Mouse (Mus musculus) frontal cortex, postnatal 25 days (tissue): ENCODE measurements around the gene Arhgef10l.

Experiments used
- DNase-seq, 2 experiments: peaks; one replicate each; pipeline ENCODE4 v3.0.0; 2022; ENCODE audit warnings: low spot score in 2 of 2

Gene Arhgef10l

DNA sequence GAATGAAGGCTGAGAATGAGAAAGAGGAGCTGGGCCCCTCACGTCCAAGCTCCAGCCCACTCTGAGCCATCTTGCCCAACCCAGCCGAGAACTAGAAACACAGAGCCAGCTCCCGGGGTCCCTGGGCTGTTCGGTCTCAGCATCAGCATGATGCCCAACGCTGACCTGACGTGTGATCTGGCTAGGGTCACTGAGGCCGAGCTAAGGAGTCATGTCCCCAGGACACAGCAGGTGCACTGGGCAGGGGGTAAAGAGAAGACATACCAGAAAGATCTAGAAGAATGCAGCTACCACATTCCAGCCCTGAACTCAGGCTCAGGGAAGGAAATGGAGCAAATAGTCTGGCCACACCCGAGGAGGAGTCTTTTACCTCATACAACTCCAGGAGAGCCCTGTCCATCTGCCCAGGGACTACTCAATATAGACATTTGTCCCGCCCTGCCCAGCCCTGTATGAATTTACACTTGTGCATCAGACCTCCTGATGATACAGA lies 57.5 kb downstream of the Arhgef10l start:
- DNase-seq = no peak

DNA sequence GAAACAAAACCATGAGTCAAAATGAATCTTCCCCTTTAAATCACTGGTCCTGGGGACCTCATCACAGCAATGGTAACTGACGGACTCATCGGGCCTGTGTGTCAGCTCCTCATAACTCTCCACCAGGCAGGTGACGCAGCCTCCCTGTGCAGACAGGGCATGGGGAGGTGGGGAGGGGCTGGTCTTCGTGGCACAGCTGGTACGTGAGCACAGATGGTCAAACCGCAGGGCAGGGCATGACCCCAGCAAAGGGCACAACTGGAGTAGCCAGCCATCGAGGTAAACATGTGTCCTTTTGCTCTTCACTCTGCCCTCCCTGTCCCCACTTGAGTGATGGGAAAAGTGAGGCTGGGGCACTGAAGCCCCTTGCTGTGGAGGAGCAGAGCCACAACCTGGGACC lies 59.0 kb downstream of the Arhgef10l start:
- DNase-seq = no peak

DNA sequence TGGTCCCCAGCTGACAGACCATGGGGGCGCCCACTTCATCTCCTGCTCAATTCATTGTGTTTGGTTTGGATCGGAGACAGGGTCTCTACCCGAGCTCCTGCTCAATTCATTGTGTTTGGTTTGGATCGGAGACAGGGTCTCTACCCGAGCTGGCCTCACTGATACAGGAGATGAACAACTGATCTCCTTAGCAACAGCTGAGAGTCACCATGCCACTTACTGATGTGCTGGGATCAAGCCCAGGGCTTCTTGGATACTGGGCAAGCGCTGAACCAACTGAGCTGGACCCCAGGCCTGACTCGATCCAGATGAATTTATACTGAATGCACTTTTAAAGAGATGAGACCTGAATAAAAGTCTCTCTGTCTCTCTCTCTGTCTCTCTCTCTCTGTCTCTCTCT lies 59.6 kb downstream of the Arhgef10l start:
- DNase-seq = no peak

DNA sequence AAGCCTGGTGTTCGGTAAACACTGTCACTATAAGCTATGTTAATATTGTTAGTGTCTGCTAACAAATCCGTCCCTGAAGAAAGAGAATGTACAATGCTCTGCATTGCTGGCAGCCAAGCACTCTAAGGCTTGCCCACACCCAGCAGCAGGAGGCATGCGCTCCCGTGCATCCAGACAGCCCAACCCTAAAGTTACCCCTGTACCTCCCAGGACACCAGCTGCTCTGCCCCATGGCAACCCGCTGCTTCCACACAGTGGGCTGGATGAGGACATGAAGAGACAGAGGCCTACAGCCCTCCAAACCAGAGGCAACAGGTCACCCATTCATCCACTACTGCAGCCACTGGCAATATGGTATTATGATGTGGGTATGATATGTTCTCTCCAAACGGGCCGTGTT lies 60.0 kb downstream of the Arhgef10l start:
- no peak for DNase-seq

DNA sequence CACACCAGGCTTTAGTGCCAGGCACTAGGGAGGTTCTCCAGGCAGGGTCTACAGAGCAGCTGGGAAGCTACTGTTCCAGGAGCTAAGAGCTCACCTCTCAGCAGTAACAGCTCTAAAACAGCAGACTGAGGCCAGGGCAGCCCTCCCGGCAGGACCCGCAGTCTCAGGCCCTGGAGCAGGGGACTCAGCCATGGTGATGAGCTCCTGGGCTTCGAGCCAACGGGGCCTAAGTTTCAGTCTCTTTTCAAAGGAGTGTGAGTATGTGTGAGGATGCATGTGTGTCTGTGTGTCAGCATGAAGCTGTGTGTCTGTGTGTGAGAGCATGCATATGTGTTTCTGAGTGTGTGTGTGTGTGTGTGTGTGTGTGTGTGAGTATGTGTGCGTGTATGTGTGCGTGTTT lies 60.6 kb downstream of the Arhgef10l start:
- no peak for DNase-seq

DNA sequence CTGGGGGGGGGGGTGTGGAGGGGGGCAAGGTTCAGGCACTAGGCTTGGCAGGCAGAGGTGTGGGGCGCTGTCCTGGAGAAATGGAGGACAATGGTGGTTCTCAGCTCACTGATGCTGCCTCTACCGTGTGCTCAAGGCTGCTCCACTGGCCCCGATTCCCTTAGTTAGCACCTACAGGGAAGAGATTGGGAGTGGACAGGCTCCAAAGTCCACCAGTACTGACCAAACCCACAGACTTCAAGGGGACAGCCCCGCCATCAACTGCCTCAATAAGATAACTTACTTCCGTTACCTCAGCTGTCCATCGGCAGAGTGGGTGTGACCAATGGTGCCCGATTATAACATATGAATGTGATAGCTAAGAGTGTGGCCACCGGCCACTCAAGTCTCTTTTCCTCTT lies 61.3 kb downstream of the Arhgef10l start:
- DNase-seq = no peak

DNA sequence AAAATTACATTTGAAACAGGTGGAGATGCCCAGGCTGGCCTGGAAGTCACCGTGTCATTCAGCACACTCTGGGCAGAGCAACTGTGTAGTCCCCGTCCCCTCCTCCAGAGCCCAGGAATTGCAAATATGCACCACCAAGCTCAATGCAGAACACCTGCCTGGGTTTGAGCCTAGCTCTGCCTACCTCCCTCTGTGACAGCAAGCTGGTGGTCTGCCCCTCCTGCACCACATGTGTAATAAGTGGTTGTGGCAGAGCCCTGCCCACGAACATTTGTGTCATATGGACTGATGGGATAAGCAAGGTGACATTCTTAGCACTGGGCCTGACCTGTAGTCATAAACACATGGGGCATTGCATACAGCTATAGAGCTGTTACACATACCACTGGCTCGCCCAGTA lies 63.8 kb downstream of the Arhgef10l start:
- no peak for DNase-seq

DNA sequence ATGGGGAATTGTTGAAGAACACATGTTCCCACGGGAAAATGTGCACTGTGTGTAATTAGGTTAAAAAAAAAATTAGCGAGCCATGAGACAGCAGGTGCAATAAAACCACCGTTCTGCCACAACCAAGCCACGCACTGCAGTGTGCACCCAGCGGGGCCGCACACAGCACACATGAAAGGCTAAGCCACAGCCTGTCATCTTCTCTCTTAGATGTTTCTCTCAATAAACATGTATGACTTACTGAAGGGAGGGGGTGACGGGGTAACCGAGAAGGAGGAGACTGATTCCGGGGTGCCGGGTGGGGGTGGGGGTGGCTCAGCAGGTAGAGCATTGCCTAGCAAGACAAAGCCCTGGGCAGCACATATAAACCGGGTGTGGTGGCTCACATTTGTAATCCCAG lies 64.7 kb downstream of the Arhgef10l start:
- DNase-seq = no peak

DNA sequence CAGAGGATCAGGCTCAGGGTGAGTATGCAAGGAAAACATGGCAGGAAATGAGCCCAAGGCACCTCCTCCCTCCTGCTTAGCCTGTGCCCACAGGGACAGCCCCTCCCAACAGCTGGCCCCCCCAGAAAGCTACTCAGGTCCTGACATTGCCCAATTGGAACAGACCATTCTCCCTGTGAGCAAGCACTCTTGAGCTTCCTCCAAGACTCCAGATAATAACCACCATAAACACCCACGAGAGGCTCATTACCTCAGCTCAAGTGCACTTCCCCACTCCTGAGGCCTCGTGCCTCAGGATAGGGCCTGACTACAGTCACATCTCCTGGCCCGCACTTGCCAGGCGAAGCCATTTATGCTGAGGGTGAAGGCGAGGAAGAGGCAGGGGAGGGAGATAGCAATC lies 67.0 kb downstream of the Arhgef10l start:
- DNase-seq = no peak

DNA sequence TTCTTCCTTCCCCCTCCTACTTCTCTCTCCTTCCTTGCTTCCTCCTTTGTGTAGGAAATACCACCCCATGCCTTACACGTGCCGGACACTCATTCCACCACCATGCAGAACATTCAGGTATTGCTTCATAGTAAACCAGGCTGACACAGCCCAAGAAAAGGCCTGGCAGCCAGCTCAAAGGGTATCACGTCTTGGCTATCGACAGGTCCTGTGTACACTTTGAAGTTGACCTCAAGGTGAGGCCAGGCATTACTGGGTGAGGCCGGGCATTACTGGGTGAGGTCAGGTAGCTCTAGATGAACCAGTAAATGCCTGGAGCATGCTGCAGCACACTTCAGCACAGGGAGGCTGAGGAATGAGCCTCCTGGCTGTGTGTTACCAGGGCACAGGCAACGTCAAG lies 67.9 kb downstream of the Arhgef10l start:
- no peak for DNase-seq

DNA sequence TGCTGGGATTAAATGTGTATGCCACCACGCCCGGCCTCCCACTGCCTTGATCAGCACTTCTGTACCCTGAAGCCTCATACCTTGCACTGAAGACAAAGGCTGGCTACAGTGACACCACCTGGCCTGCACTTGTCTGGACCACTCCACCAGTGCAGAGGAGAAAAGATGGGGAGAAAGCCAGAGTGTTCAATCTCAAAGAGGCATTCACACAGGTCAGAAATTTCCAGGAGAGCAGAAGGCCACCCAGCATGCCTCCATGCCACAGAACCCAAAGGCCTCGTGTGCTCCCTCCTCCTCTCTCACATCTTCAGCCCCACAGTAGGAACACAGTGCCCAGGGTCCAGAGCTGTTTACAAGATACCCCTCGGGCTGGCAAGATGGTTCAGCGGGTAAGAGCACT lies 68.4 kb downstream of the Arhgef10l start:
- DNase-seq = no peak

DNA sequence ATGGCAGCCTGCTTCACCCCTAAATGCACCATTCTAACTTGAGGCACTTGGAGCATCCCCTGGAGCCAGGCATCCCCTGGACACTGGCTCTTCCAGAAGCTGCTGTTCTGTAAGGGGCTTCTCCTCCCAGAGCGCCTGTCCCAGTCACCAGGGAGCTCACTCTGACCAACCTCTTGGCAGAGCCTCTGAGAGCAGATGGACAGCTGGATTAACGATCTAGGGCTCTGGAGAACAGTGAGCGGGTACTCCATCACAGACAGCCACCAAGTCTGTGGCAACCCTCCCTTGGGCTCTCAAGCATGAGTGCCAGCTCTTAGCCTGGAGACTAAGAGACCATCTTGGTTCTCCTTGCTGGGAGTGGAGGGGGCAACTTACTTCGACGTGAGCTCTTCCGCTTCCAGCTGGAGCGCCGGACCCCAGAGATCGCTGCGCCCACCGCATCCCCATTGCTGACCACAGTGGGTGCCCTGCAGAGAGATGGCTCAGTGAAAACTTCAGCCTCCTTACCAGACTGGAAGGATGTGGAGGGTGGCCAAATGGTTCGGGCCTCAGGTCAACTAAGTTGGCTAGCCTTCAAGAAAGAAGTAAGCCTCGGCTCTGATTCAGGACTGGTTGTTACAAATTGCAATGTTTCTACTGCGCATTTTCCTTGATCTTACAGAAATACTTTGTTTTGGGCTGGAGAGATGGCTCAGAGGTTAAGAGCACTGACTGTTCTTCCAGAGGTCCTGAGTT lies 71.9 kb downstream of the Arhgef10l start:
- no peak for DNase-seq

DNA sequence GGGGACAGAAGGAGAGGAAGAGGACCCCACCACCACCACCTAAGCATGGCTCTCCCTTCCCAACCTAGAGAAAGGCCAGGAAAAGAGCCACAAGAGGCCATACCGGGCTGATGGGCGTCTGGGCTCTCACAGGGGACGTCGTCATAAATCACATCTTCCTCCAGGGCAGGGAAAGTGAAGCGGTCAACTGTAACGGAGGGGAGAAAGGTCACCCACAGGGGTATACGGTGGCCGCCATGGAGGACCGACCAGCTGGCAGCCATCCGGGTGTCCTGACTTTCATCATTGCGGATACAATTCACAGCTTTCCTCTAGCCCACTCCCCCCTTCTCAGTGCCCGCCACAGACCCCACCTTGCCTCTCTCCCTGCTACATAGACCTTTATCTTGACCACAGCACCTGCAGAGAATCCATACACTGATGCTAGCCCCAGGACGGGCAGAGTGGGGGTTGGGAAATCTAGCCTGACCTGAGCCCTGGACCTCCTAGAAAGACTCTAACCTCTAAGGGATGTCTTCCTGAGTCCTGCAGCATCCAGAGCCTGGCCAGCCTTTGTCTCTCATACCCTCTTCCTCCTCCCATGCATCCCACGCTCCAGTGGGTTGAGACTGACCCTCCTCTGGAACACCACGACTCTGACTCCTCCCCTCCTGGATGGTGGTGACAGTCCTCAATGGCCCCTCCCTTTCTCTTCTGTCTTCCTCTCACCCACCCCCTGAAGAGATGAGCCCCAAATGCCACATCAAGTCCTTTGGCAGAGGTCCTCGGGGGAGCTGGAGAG lies 72.6 kb downstream of the Arhgef10l start:
- DNase-seq = no peak

DNA sequence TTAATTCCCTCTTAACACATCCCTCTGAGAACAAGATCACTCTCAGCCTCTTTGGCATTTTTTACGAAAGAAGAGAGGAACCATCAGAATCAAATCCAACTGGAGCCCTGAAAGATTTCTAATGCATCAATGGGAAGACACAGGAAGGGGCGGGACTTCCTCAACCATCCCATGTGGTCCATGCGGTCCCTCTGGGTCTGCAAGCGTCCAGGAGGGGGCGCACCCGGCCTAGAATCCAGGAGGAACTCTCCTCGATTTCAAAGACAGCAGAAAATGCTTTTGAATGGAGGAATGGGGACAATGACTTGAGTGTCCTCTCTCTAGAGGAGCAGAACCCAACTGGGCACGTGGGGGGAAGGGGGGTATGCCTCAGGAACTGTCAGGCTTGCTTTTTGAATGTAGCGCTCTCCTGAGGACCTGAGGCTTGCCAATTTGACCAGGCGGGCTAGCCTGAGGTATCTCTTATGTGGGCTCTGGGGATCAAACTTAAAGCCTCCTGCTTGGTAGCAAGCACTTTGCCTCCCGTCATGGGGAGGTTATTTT lies 73.5 kb downstream of the Arhgef10l start:
- peak; percentile 68 to 73 for DNase-seq

DNA sequence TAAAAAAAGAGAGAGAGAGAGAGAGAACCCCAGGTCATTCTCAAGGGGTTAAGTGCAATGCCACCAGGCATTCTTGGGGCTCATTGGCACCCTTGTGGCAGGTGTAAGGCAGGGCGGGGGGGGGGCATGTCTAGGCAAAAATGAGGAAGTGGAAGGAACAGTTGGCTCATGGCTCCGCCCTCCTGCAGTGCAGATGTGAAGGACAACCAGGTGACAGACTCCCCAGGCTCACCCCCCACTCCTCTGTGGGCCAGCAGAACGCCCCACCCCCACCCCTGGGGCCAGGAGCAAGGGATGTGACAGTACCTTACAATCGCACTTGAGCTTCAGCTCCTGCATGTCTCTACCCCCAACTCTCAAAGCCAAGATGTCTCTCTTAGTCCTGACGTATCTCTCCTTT lies 79.3 kb downstream of the Arhgef10l start:
- no peak for DNase-seq

DNA sequence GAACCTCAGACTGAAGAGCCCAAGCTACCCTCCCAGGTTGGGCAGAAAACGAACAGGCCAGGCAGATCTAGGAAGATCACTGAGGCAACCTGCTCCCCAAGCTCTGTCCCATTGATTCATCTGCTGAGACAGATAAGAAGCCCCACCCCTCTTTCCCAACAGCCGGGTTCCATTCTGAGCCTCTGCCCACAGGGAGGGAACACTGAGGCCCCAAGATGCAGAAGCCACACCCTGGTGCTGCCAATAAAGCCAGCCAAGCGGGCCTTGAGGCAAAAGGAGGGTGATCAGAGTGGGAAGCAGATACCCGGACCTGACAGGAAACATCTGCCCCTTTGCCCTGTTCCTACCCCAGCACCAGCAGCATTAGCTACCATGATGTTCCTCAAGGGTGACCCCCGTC lies 81.6 kb downstream of the Arhgef10l start:
- DNase-seq = no peak

DNA sequence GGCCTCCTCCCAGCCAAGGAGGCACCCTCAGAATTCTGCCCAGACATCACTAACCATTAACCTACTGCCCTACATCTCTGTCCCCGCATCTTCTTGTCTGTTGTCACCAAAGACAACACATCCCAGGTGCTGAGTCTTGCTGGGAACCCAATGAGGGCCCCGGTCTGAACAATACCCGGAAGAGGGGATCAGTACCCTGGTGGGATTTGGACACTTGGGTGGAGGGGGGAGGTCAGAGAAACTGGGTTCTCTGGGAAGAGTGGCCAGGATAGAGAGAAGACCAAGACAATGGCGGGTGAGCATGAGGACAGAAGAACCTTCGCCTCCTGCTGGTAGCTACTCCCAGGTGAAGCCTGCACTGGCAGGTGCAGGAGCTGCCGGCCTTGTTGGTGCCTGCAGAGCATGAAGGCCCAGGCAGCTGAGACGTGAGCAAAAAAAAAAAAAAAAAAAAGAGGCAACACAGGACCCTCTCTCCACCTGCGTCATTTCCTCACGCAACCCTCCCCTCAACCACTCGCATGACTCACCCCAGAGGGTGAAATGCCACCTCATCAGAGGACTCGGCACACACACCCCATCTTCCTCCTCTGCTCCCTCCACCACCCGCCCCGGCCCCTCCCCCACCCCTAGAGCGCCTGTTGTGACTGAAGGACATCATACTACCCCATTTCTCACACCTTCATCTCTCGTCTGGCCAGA lies 83.3 kb downstream of the Arhgef10l start:
- DNase-seq = no peak

DNA sequence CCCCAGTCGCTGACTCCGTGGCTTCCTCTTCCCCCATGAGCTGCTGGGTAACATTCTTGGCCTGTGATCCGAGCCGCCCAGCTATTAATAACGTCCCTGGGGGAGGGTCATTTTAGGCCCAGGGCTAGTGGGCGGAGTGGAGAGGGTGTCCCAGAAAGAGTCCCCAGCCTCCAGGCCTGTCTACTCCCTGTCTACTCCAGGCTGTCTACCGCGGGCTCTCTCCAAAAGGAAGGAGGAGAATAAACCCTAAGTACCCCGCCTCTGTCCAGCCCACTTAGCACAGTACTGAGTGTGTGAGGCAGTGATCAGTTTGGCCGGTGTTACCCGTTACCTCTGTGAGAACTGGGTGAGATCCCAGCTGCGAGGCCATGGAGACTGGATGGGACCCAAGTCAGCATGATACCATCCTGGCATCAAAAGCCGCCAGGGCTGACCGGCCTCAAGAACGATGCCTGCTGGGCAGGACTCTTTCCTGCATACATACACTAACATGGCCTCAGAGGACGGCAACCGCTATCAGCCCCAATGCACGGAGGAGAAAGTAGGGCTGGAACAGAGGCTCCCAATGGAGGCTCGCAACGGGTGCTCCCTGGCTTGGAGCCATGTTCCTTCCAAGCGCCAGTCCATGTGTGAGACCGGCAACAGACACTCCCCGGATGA lies 84.0 kb downstream of the Arhgef10l start:
- DNase-seq = no peak

DNA sequence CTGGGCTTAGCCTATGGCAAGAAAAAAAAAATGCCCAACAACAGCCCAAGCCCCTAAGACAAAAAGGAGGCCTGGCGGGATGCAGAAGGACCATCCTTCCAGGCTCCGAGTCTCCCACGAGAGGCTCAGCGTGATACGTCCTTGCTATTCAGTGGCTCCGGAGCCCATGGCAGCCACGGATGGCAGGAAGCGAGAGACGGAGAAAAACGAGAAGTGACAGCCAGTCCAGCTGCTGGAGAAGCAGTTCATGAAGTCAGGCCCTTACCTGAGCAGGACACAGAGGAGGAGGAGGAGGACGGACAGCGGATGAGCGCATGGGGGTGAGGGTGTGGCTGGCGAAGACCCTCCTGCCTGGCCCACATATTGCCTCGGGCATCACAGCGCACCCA lies 84.5 kb downstream of the Arhgef10l start:
- no peak for DNase-seq

DNA sequence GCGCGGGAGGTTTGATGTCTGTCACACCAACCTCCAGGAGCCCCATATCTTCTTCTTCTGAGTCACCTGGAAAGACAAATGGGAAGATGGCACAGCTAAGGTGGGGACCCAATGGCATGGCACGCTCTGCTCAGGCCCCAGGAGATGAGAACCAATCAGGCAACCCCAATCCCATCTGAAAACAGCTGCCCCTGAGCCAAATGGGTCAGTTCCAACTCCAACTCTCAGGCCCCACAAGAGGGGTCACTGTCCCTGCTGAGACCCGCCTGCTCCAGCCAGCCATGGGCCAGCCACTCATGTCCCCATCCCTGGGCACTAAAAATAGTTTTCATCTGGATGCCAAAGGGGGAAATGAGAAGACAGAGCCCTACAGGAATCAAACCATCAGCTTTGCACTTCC lies 84.9 kb downstream of the Arhgef10l start:
- no peak for DNase-seq

DNA sequence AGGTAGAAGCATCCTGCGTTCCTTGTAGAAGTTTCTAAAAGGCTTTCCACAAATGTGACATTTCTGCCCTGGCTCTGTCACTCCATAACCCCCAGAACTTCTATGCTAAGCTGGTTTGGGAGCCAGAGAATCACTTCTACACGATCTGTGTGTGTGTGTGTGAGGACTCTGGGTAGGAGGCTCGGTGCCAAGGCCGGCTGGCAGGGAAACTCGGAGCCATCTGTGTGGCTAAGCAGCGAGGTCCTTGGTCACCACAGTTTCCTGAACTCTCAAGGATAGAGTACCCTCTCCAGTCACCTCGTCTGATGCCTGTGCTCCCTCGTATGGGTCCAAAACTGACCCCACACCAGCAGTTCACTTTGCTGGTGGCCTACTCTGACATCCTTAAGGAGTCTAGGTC lies 86.2 kb downstream of the Arhgef10l start:
- DNase-seq = no peak

DNA sequence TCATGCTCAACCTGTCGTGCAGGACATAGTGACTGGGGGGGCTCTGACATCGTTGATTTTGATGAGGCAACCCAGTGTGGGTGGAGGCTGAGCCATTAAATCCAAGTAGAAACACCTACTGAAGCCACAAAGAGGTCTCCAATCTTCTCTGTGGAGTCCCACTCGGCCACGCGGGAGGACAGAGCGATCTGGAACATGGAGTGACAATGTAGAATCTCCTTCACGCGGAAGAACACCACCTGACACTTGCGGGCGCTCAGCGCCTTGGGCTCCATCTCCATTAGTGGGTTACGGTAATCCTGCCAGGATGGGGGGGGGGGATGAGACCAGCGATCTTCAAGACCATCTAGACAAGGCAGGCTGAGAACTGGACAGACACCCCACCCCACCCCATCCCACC lies 86.7 kb downstream of the Arhgef10l start:
- DNase-seq = no peak
